Mouse (Mus musculus) frontal cortex, adult 2 months (tissue): Measurements from ENCODE around the gene Kcnh1. TPM values are rescaled to one million over a fixed set of nuclear protein-coding genes. Genes with fewer than 3 reads are reported as not detected.

Experiments
- DNase-seq, 2 experiments: peaks; one replicate each; pipeline ENCODE4 v3.0.0; 2022; ENCODE audit warnings: low spot score in 1 of 2; ENCODE audit errors: extremely low spot score in 1 of 2
- polyA plus RNA-seq: library from polyadenylated mRNA; depleted of rRNA; stranded (reverse); fragments of >200 nt; gene quantifications from 2 replicates; pipeline ENCODE4 v1.2.3, GENCODE M21; 2012

Kcnh1 gene
- polyA plus RNA-seq, 1 experiment, result 26.1 TPM

DNA sequence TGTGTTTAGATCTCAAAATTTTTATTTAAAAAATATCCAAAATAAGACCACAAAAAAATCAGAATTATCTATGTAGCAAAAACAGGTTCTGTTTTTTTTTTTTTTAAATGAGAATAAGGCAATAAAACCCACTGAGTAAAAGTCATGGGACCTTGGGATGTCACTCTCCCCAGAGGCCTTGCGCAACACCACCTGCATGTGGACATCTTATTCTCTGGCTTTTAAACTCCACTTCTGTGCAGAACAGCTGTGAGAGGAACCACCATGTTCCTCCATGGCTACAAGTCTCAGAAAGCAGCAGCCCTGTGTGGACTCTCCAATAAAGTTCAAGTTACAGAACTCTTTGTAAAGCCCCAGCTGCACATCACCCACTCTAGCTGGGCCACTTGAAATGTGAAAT is 322.2 kb downstream of the Kcnh1 start:
- DNase-seq, result no peak

DNA sequence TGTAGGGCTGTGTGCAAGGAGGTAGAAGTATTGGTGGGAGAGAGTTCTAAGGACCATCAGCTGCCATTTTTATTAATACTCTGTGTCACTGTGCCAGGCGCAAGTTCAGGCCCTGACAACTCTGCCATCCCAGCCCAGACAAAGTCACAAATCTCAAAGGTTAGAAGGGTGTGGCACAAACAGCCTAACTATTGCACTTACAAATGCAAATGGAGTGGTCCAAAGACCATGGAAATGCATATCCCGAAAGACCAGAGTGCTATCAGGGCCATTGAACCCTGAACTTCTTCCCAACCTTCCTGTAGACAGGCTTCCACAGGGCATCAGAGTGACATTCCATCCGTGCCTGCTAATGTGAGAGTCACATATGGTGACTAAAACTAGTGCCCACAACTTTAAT is 324.8 kb downstream of the Kcnh1 start:
- no peak for DNase-seq

DNA sequence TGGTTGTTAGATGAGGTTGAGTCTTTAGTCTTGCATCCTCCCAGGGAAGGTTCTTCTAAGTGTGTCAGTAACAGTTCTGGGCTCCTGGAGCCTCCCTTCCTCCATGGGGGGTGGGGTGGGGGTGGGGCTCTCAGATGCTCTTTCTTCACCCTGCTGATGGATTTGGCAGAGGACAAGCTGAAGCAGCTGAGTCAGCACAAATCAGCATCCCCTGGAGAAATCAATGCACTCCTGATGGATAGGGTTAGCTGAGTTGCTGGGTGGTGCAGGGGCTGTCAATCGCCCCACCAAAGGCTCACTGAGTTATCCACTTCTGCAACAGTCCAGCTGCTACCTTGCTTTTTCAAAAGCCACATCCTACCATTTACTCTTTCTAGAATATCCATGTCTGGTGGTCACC is 329.1 kb downstream of the Kcnh1 start:
- DNase-seq, result no peak

DNA sequence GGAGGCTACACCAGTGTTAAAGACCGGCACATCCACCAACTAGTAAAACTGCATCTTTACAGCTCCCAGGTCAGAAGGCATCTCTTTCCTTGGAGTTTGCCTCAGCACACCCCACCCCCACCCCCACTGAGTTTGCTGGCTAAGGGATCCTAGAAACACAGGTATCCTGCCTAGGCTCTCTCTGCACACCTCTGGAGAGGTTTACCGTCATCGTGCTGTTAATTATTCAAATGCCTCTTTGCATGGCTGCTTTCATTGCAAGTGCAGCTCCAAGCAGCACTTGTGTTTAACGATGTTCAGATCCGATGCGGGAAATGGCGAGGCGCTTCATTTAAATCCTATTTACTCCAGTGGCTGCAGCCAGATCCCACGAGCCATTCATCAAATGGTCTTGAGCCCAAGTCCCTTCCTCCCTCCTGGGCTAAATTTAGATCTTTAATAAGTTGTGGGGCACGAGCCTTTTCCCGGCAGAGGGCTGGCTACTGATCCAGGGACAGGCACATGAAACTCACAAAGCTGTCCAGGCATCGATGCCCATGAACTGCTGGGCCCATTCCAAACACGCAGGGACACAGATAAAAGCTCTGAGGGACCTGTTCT is 330.4 kb downstream of the Kcnh1 start:
- no peak for DNase-seq

DNA sequence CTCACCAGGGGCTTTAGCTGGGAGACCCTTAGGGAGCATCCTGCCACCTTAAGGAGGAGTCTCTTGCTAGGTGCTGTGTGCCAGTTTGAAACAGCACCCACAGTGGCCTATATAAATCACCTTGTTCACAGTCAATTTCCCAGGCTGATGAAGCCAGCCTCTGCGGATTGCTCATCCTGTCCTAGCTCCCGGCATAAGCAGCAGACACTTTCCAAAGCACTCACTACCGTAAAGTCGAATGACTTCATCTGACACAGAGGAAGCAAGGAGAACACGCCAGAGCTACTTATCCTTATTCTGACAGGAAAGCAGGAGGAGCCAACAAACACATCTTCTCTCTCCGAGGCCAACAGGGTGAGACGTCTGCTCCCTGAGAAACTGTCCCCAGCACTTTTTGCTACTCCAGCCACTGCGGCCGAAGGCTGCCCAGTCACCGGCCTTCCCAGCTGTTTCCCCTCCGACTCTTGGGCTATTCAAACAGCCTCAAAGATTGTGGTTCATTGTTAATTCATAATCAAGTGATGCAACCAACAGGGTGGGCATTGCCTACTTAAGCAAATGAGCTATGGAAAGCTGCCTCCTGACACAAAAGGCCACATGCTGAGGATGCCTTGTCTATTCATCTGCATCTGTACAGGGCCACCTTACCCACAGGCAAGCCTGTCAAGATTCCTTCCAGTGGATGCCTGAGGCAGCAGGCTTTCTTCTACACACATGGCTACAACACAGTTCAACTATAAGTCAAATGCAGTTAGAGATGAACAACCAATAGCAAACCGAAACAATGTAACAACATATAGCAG is 332.0 kb downstream of the Kcnh1 start:
- DNase-seq, result peak in 1 of 2 experiments; percentile 53

DNA sequence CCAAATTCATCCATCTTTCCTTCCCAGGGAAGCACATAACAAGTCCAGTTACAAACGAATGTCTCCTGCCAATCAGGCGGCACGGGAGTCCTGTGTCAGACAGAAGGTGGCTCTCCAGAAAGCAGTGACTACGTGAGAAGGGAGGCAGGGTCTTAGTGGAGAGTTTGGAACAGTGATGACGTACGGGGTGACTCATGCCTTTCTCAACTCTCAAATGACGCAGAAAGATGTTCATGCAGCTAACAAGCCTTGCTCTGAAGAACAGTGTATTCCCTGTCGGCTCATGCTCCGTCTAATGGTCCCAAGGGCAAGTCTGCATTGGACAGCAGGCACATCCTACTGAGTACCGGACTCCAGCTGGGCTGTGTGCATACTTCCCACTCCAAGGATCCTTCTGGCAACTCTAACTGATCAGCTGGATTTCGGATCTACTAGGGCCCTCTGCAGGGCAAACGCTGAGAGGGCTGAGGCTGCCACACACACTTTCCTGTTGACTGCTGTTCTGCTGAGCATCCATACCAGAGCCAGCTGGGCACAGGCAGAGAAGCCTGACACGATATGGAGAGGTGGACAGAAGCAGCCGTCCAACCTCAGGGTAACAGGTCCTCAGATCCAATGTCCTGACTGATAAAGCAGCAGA is 335.3 kb downstream of the Kcnh1 start:
- peak in 1 of 2 experiments; percentile 36 for DNase-seq

DNA sequence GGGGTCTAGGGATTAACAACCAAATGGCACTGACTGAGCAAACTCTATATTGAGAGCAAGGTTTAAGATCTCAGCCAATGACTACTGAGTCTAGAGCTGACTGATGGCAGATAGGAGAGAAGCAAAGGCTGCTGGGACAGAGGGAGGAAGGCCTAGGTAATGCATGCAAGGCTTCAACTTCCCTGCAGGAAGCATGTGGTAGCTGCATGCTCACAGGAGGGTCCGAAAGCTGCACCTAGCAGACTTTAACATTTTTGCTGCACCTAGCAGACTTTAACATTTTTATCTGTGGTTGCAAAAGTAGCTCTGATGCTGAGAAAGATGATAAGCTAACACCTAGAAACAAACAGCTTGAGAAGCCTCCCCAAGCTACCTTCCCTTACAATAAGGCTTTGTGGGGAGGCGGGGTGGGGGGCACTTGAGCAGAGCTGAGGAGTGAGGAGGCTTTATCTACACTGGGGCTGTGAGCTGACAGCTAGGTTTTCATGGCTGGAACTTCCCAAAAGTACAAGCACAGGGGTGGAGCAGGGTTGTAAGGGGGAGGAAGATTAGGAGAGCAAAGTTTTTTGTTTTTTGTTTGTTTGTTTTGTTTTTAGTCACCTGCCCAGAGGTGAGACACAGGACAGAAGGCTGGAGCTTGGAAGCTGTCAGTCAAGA is 341.0 kb downstream of the Kcnh1 start:
- DNase-seq, result no peak

DNA sequence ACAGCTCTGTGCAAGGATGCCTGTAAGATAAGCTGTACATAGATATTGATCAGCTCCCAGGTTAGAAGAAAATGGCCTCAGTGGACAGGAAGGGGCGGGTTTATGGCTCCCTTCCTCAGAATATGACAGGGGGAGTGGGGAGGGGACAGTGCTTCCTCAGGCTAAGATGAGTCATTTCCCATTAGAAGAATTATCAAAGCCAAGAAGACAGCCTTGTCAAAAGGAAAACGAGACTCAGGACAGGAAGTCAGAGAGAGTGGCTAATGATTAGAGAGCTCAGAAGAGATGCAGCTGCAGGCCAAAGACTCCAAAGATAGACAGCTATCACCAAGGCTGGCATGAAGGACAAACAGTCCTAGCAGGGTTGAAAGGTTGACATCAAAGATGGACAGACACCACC is 341.6 kb downstream of the Kcnh1 start:
- no peak for DNase-seq

DNA sequence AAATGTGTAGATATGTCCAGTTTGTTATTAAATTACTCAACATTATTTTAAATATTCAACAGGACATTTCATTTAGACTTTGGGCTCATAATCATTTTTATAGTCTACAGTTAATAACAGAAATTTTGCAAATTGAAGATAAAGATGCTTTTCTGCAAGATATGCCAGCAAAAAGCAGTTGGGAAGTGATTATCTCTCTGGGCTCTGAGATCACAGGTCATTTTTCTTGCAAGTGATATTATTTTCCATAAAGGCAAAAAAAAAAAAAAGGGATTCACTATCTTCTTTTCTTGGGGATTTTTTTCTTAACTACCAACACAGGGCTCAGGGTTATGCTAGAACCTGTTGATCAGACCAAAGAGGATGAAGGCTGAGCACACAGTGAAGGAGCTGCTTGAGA is 342.4 kb downstream of the Kcnh1 start:
- no peak for DNase-seq

DNA sequence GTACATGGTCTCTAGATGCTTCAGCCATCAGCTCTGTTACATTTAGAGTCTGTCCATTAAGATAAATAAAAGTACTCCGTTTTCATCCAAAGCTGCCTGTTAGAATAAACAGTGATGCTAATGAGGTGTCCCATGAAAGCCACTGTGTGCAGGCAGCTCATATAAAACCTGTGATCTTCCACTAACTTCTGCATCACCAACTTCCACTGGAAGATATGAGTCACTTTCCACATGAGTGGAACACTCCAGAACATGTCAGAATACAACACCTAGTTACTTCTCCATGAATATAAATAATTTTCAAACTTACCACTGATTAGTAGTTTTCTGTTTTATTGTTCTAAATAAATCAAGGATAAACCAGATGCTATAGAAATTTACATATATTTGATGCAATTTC is 345.9 kb downstream of the Kcnh1 start:
- no peak for DNase-seq

DNA sequence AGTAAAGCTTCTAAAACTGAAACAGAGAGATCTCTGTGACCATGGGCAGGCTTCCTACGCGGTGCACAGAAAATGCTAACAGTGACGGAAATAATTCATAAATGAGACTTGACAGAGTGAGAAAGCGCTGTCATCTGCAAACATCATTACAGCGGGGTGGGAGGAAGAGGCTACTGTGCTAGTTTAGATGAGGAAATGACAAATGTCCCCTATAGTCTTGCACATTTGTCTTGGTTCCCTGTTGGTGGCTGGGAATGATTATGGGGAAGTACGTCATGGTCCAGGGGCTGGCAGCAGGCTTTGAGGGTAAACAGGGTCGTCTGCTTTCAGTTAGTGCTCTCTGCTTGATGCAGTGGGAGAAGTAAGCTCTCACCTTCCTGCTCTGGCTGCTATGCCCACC is 346.6 kb downstream of the Kcnh1 start:
- DNase-seq, result no peak

DNA sequence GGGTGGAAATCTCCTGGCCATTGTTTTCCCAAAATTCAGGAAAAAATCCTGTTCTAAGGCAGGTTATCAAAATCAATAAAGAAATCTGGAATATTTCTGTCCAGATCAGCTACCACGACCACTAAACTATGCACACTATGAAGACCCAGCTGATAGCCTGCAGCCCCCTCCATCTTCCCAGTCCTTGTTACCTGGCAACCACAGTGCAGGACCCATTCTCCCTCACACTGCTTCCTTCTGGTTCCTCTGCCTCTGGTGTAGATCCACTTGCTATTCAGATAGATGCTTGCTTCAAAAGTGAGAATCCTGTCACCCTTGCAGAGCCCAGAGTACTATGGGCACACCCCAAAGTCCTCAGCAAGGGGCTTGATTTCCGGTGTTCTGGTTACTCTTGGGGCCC is 351.5 kb downstream of the Kcnh1 start:
- no peak for DNase-seq

DNA sequence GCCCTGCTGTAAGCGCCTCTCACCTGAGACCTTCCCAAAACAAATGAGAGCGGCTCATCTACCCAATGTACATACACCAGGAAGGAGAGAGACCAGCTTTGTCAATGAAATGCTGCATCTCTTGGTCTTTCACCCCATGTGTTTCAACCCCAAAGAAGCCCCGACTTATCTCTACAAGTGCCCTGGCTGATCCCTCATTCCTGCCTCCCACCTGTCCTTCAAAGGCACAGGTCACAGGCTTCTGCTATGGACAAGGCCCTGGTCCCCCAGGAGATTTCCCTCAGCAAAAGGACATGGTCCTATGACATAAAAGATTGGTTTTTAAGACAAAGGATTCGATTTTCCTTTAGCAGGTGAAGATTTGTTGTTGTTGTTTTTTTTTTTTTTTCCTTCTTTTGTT is 353.1 kb downstream of the Kcnh1 start:
- no peak for DNase-seq

DNA sequence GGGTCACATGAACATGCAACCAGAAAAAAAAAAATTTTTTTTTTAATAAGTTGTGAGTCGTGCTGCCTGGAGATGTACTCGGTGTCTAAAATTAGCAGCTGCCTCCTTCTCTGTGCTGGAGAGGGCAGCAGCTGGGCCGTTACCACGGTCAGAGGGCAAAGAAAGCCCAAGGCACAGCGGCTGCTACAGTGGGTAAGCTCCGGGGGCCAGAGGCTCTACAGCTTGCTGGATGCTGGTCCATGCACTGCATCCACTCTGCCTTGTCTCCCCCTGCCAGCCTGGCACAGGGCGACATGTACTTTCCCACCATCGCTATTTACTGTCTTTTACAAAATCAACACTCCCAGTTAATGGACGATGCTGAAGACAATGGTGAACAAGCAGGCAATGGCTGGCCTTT is 353.5 kb downstream of the Kcnh1 start:
- DNase-seq, result no peak

DNA sequence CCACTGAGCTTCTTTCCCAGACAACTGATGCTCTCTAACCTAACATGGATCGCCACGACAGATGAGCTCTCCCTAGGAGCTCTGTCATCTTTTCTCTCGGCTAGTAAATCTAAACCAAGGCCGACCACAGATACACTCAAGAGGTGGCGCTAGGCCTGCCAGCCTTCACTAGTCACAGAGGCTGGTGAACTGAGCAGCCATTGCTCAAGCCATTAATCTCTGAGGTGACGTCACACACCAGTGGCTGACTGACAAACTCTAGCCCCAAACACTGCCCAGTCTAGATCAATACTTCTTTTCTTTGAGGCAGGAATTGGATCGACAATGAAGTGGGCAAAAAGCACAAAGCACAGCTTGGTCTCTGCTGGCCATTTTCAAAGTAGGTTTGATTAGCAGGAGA is 354.3 kb downstream of the Kcnh1 start:
- no peak for DNase-seq

DNA sequence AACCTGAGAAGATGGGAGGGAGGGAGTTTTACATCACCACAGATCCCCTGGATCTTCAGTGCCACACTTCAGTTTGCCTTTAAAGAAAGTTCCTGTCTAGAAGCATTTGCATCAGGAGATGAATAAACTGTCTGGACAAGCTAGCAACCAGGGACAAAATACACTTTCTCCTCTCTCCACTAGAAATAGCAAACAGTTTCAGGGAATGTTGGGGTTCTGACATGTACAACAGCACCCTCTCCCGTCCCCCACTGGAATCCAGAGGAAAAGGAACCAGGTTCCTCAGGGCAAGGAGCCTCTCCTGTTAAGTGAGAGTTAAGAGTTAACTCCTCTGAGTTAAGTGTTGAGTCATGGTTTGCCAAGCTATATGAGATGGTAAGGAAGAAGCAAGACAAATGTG is 356.3 kb downstream of the Kcnh1 start:
- no peak for DNase-seq

DNA sequence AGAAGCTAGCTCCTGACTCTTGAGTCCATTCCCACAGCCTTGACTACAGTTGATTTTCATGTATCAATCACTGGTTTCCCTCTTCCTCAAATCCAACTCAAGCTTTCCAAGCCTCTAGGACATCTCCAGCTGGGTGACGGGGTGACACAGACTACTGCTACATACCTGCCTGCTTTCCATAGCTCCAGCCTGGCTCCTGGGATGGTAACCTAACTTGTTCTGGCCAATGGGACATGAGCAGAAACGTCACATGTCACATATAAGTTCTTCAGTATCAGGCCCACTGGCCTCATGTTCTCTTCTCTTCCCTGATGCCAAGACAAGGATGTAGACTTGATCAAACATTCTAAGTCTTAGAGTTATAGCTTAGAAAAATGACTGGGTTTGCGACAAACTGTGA is 360.0 kb downstream of the Kcnh1 start:
- no peak for DNase-seq

DNA sequence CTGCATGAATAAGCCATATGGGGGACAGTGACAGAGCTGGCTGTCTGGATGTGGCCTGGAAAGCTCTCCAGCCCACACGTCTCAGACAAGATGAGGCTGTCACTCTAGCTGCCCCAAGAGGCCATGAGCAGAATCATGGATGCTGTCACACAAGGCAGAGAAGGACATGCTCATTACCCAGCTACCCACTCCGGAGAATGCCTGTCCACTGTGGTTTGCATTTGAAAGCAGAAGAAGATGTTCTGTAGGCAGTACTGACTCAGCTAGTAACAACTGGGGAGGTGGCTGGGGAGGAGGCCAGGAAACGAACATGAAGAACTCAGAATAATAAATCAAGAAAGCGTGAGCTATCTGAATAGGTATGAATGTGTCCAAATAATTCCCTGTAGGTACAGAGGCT is 364.9 kb downstream of the Kcnh1 start:
- peak; percentile 48 to 64 for DNase-seq

DNA sequence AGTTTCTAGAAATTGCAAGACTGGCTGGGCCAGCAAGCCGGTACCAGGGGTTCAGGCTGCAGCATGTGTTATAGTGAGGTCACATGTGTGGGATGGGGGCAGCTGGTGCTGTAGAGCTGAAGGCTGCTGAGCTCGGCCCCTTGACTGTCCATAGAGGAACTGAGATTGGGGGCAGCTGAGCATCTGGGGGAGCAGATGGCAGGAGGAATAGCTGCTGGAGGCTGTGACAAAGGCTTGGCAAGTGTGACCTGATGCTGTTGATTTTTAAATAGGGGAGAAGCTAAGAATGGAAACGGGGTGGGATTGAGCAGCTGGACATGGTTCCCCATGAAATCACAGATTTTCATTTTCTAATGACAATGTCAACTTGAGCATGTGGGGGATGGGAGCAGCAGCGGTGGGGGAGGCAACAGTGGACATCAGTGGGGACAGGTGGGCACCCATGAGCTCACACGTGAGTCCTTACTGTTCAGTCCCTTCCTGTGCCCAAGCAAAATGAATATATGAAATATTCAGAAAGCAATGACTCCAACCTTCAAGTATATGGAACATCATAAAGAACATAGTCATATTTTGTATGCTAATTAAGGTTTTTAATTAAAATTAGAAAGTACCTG is 367.5 kb downstream of the Kcnh1 start:
- peak in 1 of 2 experiments; percentile 43 for DNase-seq

DNA sequence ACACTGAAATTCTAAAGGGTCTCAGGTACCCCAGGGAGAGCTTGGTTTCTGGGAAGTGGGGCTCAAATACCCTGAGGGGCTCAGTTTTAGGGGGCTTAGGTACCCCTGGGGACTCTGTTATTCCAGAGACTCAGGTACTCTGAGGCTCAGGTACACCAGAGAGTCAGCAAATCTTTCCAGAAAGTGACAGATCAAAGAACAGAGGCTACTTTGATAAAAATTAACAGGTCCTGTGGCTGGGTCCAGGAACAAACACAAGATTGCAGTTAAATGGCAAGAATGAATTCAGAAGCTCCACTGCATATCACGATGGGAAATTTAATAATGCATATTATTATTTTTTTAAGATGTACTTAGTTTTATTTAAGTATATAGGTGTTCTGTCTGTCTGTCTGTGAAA is 368.8 kb downstream of the Kcnh1 start:
- no peak for DNase-seq
